Mouse (Mus musculus) hindbrain, embryonic 16.5 days (tissue): Measurements from ENCODE around the gene Cenpu. TPM values are rescaled to one million over a fixed set of nuclear protein-coding genes. Genes with fewer than 3 reads are reported as not detected.

Experiments used
- ATAC-seq: fragments of 200-750 bp; cut with Nextera tagmentation; 2 replicates; pipeline ENCODE4 v1.8.0; 2017; ENCODE audit warnings: moderate TSS enrichment, moderate library complexity
- H3K27ac ChIP-seq: fragments of 300-500 bp; sonication (generic); 2 replicates; pipeline ENCODE4 v1.5.1; 2014; ENCODE audit warnings: low read depth, mild to moderate bottlenecking, control low read depth, low read length, moderate library complexity
- H3K27me3 ChIP-seq: fragments of 300-500 bp; sonication (generic); replicated peaks from 2 replicates; pipeline ENCODE4 v1.6.1; 2014; ENCODE audit warnings: low read length; ENCODE audit not compliant: control insufficient read depth, insufficient read depth
- H3K36me3 ChIP-seq: fragments of 300-500 bp; sonication (generic); 2 replicates; pipeline ENCODE4 v1.6.1; 2014; ENCODE audit warnings: mild to moderate bottlenecking, low read length, moderate library complexity, mixed read lengths; ENCODE audit not compliant: control insufficient read depth, insufficient read depth
- H3K4me1 ChIP-seq: fragments of 300-500 bp; sonication (generic); 2 replicates; pipeline ENCODE4 v1.6.1; 2014; ENCODE audit warnings: low read depth, low read length; ENCODE audit not compliant: control insufficient read depth, insufficient read depth
- H3K4me2 ChIP-seq: fragments of 300-500 bp; sonication (generic); 2 replicates; pipeline ENCODE4 v1.6.1; 2014; ENCODE audit warnings: mild to moderate bottlenecking, low read length, control low read depth, moderate library complexity
- H3K4me3 ChIP-seq: fragments of 300-500 bp; sonication (generic); 2 replicates; pipeline ENCODE4 v1.5.1; 2014; ENCODE audit warnings: mild to moderate bottlenecking, low read length, control low read depth, moderate library complexity
- H3K9ac ChIP-seq: fragments of 300-500 bp; sonication (generic); 2 replicates; pipeline ENCODE4 v1.6.1; 2014; ENCODE audit warnings: low read depth, mild to moderate bottlenecking, control low read depth, low read length, moderate library complexity
- H3K9me3 ChIP-seq: fragments of 300-500 bp; sonication (generic); 2 replicates; pipeline ENCODE4 v1.6.1; 2014; ENCODE audit warnings: mild to moderate bottlenecking, low read length, moderate library complexity; ENCODE audit not compliant: control insufficient read depth
- WGBS: fragments of 180-500 bp; shearing (Covaris S2); extraction: QIAGEN DNeasy Blood & Tissue Kit; methylation state at CpG from one replicate; pipeline ENCODE4 v1.1.7; 2014; 5-methylcytosine and 5-hydroxymethylcytosine counted together
- polyA plus RNA-seq: library from polyadenylated mRNA; unstranded; fragments of >200 nt; fragmentation: Nextera tagmentation; extraction: Ambion mirVana; gene quantifications from 2 replicates; pipeline ENCODE4 v1.2.1, GENCODE M21; 2015

The Cenpu gene
- polyA plus RNA-seq, 1 experiment from 2014 or later, result 7.4 TPM

- Histone ChIP-seq H3K4me2 (no peak overlapping the region), H3K9me3 (no peaks in the 10 kb centered on the region), H3K4me1 (no peaks in the 10 kb centered on the region), H3K4me3 (no peak overlapping the region), H3K9ac (no peak overlapping the region), H3K27ac (no peak overlapping the region), H3K36me3 (no peaks in the 10 kb centered on the region), H3K27me3 (no peaks in the 10 kb centered on the region)
- ATAC-seq, result no peak
- 95% methylated on average over 5 of the region's 5 CpGs for WGBS
Measured at GRCm38 (mm10) chr8:46587911-46588310, 36.1 kb downstream of the Cenpu start.

GRCm38 (mm10) chr8:46588663-46589062 is 36.8 kb downstream of the Cenpu start:
- 95% methylated on average over 2 of the region's 2 CpGs for WGBS
- Histone ChIP-seq H3K4me3 (no peak overlapping the region), H3K9me3 (no peaks in the 10 kb centered on the region), H3K9ac (no peak overlapping the region), H3K4me1 (no peaks in the 10 kb centered on the region), H3K36me3 (no peaks in the 10 kb centered on the region), H3K4me2 (no peak overlapping the region), H3K27me3 (no peaks in the 10 kb centered on the region), H3K27ac (no peak overlapping the region)
- no peak for ATAC-seq

GRCm38 (mm10) chr8:46593067-46593466 is 41.2 kb downstream of the Cenpu start:
- no peak overlapping the region for H3K4me3 ChIP-seq
- H3K36me3 ChIP-seq, result no peaks in the 10 kb centered on the region
- WGBS, result 83% methylated on average over 8 of the region's 8 CpGs
- no peak overlapping the region for H3K27ac ChIP-seq
- ATAC-seq, result no peak
- no peaks in the 10 kb centered on the region for H3K9me3 ChIP-seq
- H3K9ac ChIP-seq, result no peak overlapping the region
- no peak overlapping the region for H3K4me2 ChIP-seq
- no peaks in the 10 kb centered on the region for H3K27me3 ChIP-seq
- no peaks in the 10 kb centered on the region for H3K4me1 ChIP-seq

- H3K36me3 ChIP-seq, result no peaks in the 10 kb centered on the region
- no peak overlapping the region for H3K4me2 ChIP-seq
- H3K27me3 ChIP-seq, result no peaks in the 10 kb centered on the region
- H3K9me3 ChIP-seq, result no peaks in the 10 kb centered on the region
- ATAC-seq, result no peak
- no peak overlapping the region for H3K4me3 ChIP-seq
- no peak overlapping the region for H3K27ac ChIP-seq
- 64% methylated on average over 2 of the region's 2 CpGs for WGBS
- no peaks in the 10 kb centered on the region for H3K4me1 ChIP-seq
- no peak overlapping the region for H3K9ac ChIP-seq
Measured at GRCm38 (mm10) chr8:46593772-46594171, 41.9 kb downstream of the Cenpu start.

GRCm38 (mm10) chr8:46595593-46595992 is 43.8 kb downstream of the Cenpu start:
- no peak for ATAC-seq
- WGBS, result 90% methylated on average over 2 of the region's 2 CpGs

GRCm38 (mm10) chr8:46596530-46596929 is 44.7 kb downstream of the Cenpu start:
- no peak overlapping the region for H3K4me3 ChIP-seq
- ATAC-seq, result no peak
- H3K4me1 ChIP-seq, result no peaks in the 10 kb centered on the region
- no peaks in the 10 kb centered on the region for H3K36me3 ChIP-seq
- no peaks in the 10 kb centered on the region for H3K27me3 ChIP-seq
- no peak overlapping the region for H3K4me2 ChIP-seq
- H3K27ac ChIP-seq, result no peak overlapping the region
- 87% methylated on average over 2 of the region's 2 CpGs for WGBS
- no peak overlapping the region for H3K9ac ChIP-seq
- no peaks in the 10 kb centered on the region for H3K9me3 ChIP-seq

More at GRCm38 (mm10) chr8:46595593-46595992, 43.8 kb downstream of the Cenpu start:
- Histone ChIP-seq H3K36me3 (no peaks in the 10 kb centered on the region), H3K4me2 (no peak overlapping the region), H3K4me3 (no peak overlapping the region), H3K4me1 (no peaks in the 10 kb centered on the region), H3K27me3 (no peaks in the 10 kb centered on the region), H3K9ac (no peak overlapping the region), H3K27ac (no peak overlapping the region), H3K9me3 (no peaks in the 10 kb centered on the region)

- no peak for ATAC-seq
- 89% methylated on average over 2 of the region's 2 CpGs for WGBS
- H3K9ac ChIP-seq, result no peak overlapping the region
- no peak overlapping the region for H3K4me2 ChIP-seq
- H3K36me3 ChIP-seq, result no peaks in the 10 kb centered on the region
- no peak overlapping the region for H3K4me3 ChIP-seq
- H3K27ac ChIP-seq, result no peak overlapping the region
- H3K27me3 ChIP-seq, result no peaks in the 10 kb centered on the region
- H3K9me3 ChIP-seq, result no peaks in the 10 kb centered on the region
- H3K4me1 ChIP-seq, result no peaks in the 10 kb centered on the region
Measured at GRCm38 (mm10) chr8:46597411-46597810, 45.6 kb downstream of the Cenpu start.

GRCm38 (mm10) chr8:46598114-46598513 is 46.3 kb downstream of the Cenpu start:
- Histone ChIP-seq H3K4me3 (no peak overlapping the region), H3K36me3 (no peaks in the 10 kb centered on the region), H3K9ac (no peak overlapping the region), H3K27ac (no peak overlapping the region), H3K4me2 (no peak overlapping the region), H3K9me3 (no peaks in the 10 kb centered on the region), H3K27me3 (no peaks in the 10 kb centered on the region), H3K4me1 (no peaks in the 10 kb centered on the region)
- 91% methylated on average over 2 of the region's 2 CpGs for WGBS
- ATAC-seq, result no peak

GRCm38 (mm10) chr8:46598753-46599152 is 46.9 kb downstream of the Cenpu start:
- H3K9ac ChIP-seq, result no peak overlapping the region
- no peaks in the 10 kb centered on the region for H3K36me3 ChIP-seq
- H3K27me3 ChIP-seq, result no peaks in the 10 kb centered on the region
- no peaks in the 10 kb centered on the region for H3K9me3 ChIP-seq
- H3K27ac ChIP-seq, result no peak overlapping the region
- H3K4me2 ChIP-seq, result no peak overlapping the region
- H3K4me1 ChIP-seq, result no peaks in the 10 kb centered on the region
- ATAC-seq, result no peak
- no peak overlapping the region for H3K4me3 ChIP-seq
- 98% methylated on average over 5 of the region's 5 CpGs for WGBS

GRCm38 (mm10) chr8:46599314-46599904 is 47.6 kb downstream of the Cenpu start:
- H3K27ac ChIP-seq, result no peak overlapping the region
- H3K4me1 ChIP-seq, result no peaks in the 10 kb centered on the region
- H3K27me3 ChIP-seq, result no peaks in the 10 kb centered on the region
- no peak overlapping the region for H3K4me2 ChIP-seq
- H3K4me3 ChIP-seq, result no peak overlapping the region
- H3K36me3 ChIP-seq, result no peaks in the 10 kb centered on the region
- no peaks in the 10 kb centered on the region for H3K9me3 ChIP-seq
- ATAC-seq, result no peak
- no peak overlapping the region for H3K9ac ChIP-seq
- 93% methylated on average over 7 of the region's 7 CpGs for WGBS
